Mouse (Mus musculus): ENCODE measurements around the gene Stx6. TPM values are rescaled to one million over a fixed set of nuclear protein-coding genes. Genes with fewer than 3 reads are reported as not detected.

Stx6 gene
- polyA plus RNA-seq, 1 experiment, result 13.6 TPM

DNA sequence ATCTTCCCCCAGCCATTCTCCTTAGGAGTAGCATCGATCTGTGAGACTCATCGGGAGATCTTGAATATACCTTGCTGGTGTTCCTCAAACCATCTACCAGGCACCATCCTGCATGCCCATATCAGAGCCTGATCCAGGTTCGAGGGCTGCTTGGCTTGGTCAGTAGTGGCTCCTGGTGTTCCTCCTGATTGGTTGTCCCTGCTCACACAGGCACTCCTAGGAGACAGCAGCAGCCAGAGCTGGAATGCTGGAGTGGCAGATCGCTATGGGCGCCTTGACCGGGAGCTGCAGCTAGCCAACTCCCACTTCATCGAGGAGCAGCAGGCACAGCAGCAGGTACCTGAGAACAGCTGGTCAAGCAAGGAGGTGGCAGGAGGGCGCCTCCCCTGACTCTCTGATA lies 32.7 kb downstream of the Stx6 start:
- Histone ChIP-seq H3K4me3 (ENCODE audit: control insufficient read depth, low read depth, low read length) (no peak overlapping the region), H3K27ac (ENCODE audit: control insufficient read depth, insufficient read depth, low read depth, low read length) (no peak overlapping the region), H3K27me3 (ENCODE audit: control insufficient read depth, insufficient read depth, low read length) (no peaks in the 10 kb centered on the region), H3K36me3 (ENCODE audit: control insufficient read depth, insufficient read depth, low read length) (peaks cover 2% of the 10 kb centered on the region; the same call in 1 of the 2 replicates), H3K4me1 (ENCODE audit: control insufficient read depth, insufficient read depth, low read length) (no peaks in the 10 kb centered on the region; the same call in none of the 2 replicates)
- TF ChIP-seq CTCF (IDR thresholded peaks at IDR 0.05; ENCODE audit: control insufficient read depth, insufficient read depth, insufficient replicate concordance, low read depth, low read length) (no peak), POLR2A (IDR thresholded peaks at IDR 0.05; ENCODE audit: control insufficient read depth, low read depth, low read length) (no peak)

DNA sequence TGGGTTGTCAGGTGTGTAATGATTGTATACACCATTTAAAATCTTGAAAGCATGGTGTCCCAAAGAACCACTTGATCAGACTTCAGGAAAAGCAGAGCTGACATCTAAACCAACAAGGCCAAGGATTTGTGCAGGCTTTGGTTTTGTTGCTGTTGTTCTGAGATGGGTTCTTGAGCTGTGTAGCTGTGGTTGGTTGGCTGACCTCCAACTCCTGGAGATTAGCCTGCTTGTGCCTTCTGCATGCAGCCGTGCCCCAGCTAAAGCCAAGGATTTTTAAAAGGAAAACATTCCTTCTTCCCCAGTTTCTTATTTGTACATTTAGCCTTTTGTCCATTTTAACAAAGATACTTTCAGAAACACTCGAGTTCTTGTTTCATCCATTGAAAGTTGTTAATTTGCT lies 33.2 kb downstream of the Stx6 start:
- no peak overlapping the region for H3K4me3 ChIP-seq (ENCODE audit: control insufficient read depth, low read depth, low read length)
- H3K4me1 ChIP-seq (ENCODE audit: control insufficient read depth, insufficient read depth, low read length), result no peaks in the 10 kb centered on the region; the same call in none of the 2 replicates
- H3K27ac ChIP-seq (ENCODE audit: control insufficient read depth, insufficient read depth, low read depth, low read length), result no peak overlapping the region
- H3K27me3 ChIP-seq (ENCODE audit: control insufficient read depth, insufficient read depth, low read length), result no peaks in the 10 kb centered on the region
- no peak for TF ChIP-seq CTCF (IDR thresholded peaks at IDR 0.05; ENCODE audit: control insufficient read depth, insufficient read depth, insufficient replicate concordance, low read depth, low read length)
- no peak for TF ChIP-seq POLR2A (IDR thresholded peaks at IDR 0.05; ENCODE audit: control insufficient read depth, low read depth, low read length)
- peaks cover 2% of the 10 kb centered on the region; the same call in 1 of the 2 replicates for H3K36me3 ChIP-seq (ENCODE audit: control insufficient read depth, insufficient read depth, low read length)

DNA sequence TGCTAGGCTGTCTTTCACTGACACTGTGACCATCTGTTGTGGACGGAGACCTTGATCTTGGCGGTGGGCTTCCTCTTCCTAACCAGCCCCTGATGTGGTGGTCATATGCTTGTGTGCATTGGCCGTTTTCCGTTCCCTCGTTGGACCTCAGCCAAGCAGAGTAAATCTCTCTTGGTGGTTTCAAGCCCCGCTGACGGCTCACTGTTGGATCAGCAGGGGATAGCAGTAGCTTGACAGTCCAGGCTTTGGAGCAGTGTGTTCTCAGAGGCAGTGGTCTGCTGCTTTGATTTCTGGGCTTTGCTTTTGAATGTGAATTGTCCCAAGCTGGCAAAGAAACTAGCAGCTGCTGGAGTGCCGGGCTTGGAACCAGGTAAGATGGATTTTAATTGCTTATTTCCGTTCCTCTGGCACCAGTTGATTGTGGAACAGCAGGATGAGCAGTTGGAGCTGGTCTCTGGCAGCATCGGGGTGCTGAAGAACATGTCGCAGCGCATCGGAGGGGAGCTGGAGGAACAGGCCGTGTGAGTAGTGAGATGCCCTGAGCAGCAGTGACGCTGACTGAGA lies 34.4 kb downstream of the Stx6 start:
- no peaks in the 10 kb centered on the region; the same call in none of the 2 replicates for H3K4me1 ChIP-seq (ENCODE audit: control insufficient read depth, insufficient read depth, low read length)
- H3K4me3 ChIP-seq (ENCODE audit: control insufficient read depth, low read depth, low read length), result no peak overlapping the region
- TF ChIP-seq CTCF (IDR thresholded peaks at IDR 0.05; ENCODE audit: control insufficient read depth, insufficient read depth, insufficient replicate concordance, low read depth, low read length) (no peak), POLR2A (IDR thresholded peaks at IDR 0.05; ENCODE audit: control insufficient read depth, low read depth, low read length) (no peak)
- peak overlapping the region; percentile 67 for H3K27ac ChIP-seq (ENCODE audit: control insufficient read depth, insufficient read depth, low read depth, low read length)
- peaks cover 2% of the 10 kb centered on the region; the same call in 1 of the 2 replicates for H3K36me3 ChIP-seq (ENCODE audit: control insufficient read depth, insufficient read depth, low read length)
- no peaks in the 10 kb centered on the region for H3K27me3 ChIP-seq (ENCODE audit: control insufficient read depth, insufficient read depth, low read length)

DNA sequence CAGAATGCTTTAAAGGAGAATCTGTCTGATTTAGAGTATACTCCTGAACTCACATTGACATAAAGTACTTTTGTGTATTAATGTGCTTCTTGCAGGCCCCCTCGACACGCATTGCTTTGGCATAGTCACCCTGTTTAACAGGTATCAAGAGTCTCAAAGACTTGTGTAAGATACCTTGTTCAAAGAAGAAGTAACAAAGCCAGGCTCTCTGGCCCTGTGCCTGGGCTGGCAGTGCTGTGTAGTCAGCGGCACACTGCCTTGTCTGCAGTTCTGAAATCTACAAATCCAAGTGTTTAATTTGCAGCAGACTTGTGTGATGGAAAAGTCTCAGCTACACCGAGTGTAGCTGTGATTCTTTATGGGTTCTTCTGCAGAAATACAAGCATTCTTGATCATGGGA lies 38.2 kb downstream of the Stx6 start:
- Histone ChIP-seq H3K27ac (ENCODE audit: control insufficient read depth, insufficient read depth, low read depth, low read length) (no peak overlapping the region), H3K4me1 (ENCODE audit: control insufficient read depth, insufficient read depth, low read length) (no peaks in the 10 kb centered on the region; the same call in 1 of the 2 replicates), H3K4me3 (ENCODE audit: control insufficient read depth, low read depth, low read length) (no peak overlapping the region), H3K27me3 (ENCODE audit: control insufficient read depth, insufficient read depth, low read length) (no peaks in the 10 kb centered on the region), H3K36me3 (ENCODE audit: control insufficient read depth, insufficient read depth, low read length) (no peaks in the 10 kb centered on the region)
- TF ChIP-seq CTCF (IDR thresholded peaks at IDR 0.05; ENCODE audit: control insufficient read depth, insufficient read depth, insufficient replicate concordance, low read depth, low read length) (no peak), POLR2A (IDR thresholded peaks at IDR 0.05; ENCODE audit: control insufficient read depth, low read depth, low read length) (no peak)

DNA sequence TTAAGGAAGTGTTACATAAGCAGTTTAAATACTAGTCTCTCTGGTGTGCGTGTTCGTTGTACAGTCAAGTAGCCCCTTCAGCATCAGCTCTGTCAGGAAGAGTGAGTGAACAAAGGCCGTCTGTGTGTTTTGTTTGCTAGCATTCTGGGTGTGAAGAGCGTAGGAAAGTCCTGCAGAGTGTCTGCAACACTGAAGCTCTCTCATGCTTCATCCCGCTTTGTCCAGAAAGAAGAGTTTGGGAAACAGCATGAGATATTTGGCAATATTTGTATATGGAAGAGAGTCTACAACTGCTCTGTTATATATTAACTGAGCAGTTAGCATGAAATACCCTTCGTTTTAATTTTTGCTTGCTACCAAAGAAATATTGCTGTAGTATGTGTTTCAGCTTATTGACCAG lies 41.0 kb downstream of the Stx6 start:
- H3K27ac ChIP-seq (ENCODE audit: control insufficient read depth, insufficient read depth, low read depth, low read length), result no peak overlapping the region
- H3K36me3 ChIP-seq (ENCODE audit: control insufficient read depth, insufficient read depth, low read length), result no peaks in the 10 kb centered on the region; the same call in 1 of the 2 replicates
- TF ChIP-seq CTCF (IDR thresholded peaks at IDR 0.05; ENCODE audit: control insufficient read depth, insufficient read depth, insufficient replicate concordance, low read depth, low read length) (no peak), POLR2A (IDR thresholded peaks at IDR 0.05; ENCODE audit: control insufficient read depth, low read depth, low read length) (no peak)

DNA sequence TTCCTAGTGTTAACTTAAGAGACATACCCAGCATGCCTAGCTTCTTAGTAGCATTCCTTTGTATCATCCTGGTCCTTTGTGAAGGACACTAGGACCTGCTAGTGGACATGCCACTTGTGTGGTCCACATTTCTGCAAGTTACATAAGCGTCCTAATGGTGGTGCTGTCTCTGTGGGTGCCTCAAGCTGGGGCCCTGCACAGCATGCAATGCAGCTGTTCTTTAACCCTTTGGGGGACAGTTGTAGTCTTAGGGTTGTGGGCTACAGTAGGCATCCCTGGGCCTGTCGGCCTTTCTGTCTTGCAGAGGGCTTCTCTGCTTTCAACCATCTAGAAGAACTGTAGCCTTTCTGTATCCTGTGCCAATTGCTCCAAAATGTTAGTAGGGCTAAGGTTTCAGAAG lies 42.5 kb downstream of the Stx6 start:
- Histone ChIP-seq H3K4me3 (ENCODE audit: control insufficient read depth, low read depth, low read length) (no peak overlapping the region), H3K4me1 (ENCODE audit: control insufficient read depth, insufficient read depth, low read length) (no peaks in the 10 kb centered on the region), H3K27ac (ENCODE audit: control insufficient read depth, insufficient read depth, low read depth, low read length) (no peak overlapping the region), H3K36me3 (ENCODE audit: control insufficient read depth, insufficient read depth, low read length) (no peaks in the 10 kb centered on the region; the same call in 1 of the 2 replicates), H3K27me3 (ENCODE audit: control insufficient read depth, insufficient read depth, low read length) (no peaks in the 10 kb centered on the region)
- TF ChIP-seq CTCF (IDR thresholded peaks at IDR 0.05; ENCODE audit: control insufficient read depth, insufficient read depth, insufficient replicate concordance, low read depth, low read length) (no peak), POLR2A (IDR thresholded peaks at IDR 0.05; ENCODE audit: control insufficient read depth, low read depth, low read length) (no peak)

More for the DNA sequence above, 41.0 kb downstream of the Stx6 start:
- H3K4me3 ChIP-seq (ENCODE audit: control insufficient read depth, low read depth, low read length), result no peak overlapping the region
- no peaks in the 10 kb centered on the region for H3K27me3 ChIP-seq (ENCODE audit: control insufficient read depth, insufficient read depth, low read length)
- H3K4me1 ChIP-seq (ENCODE audit: control insufficient read depth, insufficient read depth, low read length), result no peaks in the 10 kb centered on the region

DNA sequence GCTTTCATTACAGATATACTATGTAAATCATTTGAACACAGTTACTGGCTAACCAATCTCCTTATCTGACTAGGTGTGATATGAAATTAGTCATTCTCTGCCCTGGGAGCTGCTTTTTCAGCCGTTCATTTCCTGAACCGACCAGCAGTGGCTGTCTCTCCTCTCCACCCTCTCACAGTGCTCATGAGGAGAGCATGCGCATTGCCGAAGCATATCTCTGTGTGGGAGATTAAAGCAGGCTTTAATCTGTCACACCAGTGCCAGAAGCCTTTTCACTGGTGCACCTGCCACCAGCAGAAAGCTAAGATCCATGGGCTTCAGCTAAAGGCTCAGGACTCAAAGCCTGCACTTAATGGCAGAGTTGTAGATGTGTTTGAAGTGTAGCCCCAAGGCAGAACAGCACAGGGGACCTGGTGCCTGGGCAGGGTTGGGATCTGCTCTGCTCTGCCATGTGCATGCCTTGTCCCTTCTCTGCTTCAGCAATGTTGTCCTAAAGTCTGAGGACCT lies 42.9 kb downstream of the Stx6 start:
- no peak for TF ChIP-seq CTCF (IDR thresholded peaks at IDR 0.05; ENCODE audit: control insufficient read depth, insufficient read depth, insufficient replicate concordance, low read depth, low read length)
- no peak for TF ChIP-seq POLR2A (IDR thresholded peaks at IDR 0.05; ENCODE audit: control insufficient read depth, low read depth, low read length)
- H3K27me3 ChIP-seq (ENCODE audit: control insufficient read depth, insufficient read depth, low read length), result no peaks in the 10 kb centered on the region
- no peak overlapping the region for H3K4me3 ChIP-seq (ENCODE audit: control insufficient read depth, low read depth, low read length)
- H3K27ac ChIP-seq (ENCODE audit: control insufficient read depth, insufficient read depth, low read depth, low read length), result no peak overlapping the region
- H3K4me1 ChIP-seq (ENCODE audit: control insufficient read depth, insufficient read depth, low read length), result no peaks in the 10 kb centered on the region
- no peaks in the 10 kb centered on the region; the same call in 1 of the 2 replicates for H3K36me3 ChIP-seq (ENCODE audit: control insufficient read depth, insufficient read depth, low read length)
